Mouse (Mus musculus) neural tube, embryonic 15.5 days (tissue): Measurements from ENCODE around the gene Nphs1. TPM values are rescaled to one million over a fixed set of nuclear protein-coding genes. Genes with fewer than 3 reads are reported as not detected.

Source experiments
- ATAC-seq: fragments of 200-750 bp; cut with Nextera tagmentation; 2 replicates; pipeline ENCODE4 v1.8.0; 2017; ENCODE audit warnings: mild to moderate bottlenecking, moderate TSS enrichment, moderate library complexity; ENCODE audit not compliant: low FRiP score
- H3K27ac ChIP-seq: fragments of 300-500 bp; sonication (generic); replicated peaks from 2 replicates; pipeline ENCODE4 v1.5.1; 2015; ENCODE audit warnings: mild to moderate bottlenecking, inconsistent platforms
- H3K27me3 ChIP-seq: fragments of 300-500 bp; sonication (generic); replicated peaks from 2 replicates; pipeline ENCODE4 v1.6.1; 2015; ENCODE audit warnings: inconsistent platforms
- H3K36me3 ChIP-seq: fragments of 300-500 bp; sonication (generic); 2 replicates; pipeline ENCODE4 v1.6.1; 2015; ENCODE audit warnings: inconsistent platforms
- H3K4me1 ChIP-seq: fragments of 300-500 bp; sonication (generic); 2 replicates; pipeline ENCODE4 v1.6.1; 2015; ENCODE audit warnings: inconsistent platforms
- H3K4me2 ChIP-seq: fragments of 300-500 bp; sonication (generic); 2 replicates; pipeline ENCODE4 v1.6.1; 2015; ENCODE audit warnings: inconsistent platforms, mild to moderate bottlenecking, moderate library complexity
- H3K4me3 ChIP-seq: fragments of 300-500 bp; sonication (generic); replicated peaks from 2 replicates; pipeline ENCODE4 v1.5.1; 2015; ENCODE audit warnings: mild to moderate bottlenecking, inconsistent platforms
- H3K9ac ChIP-seq: fragments of 300-500 bp; sonication (generic); replicated peaks from 2 replicates; pipeline ENCODE4 v1.6.1; 2015; ENCODE audit warnings: mild to moderate bottlenecking, inconsistent platforms
- H3K9me3 ChIP-seq: fragments of 300-500 bp; sonication (generic); replicated peaks from 2 replicates; pipeline ENCODE4 v1.6.1; 2016; ENCODE audit warnings: inconsistent platforms
- WGBS: fragments of 180-500 bp; shearing (Covaris S2); methylation state at CpG from one replicate; pipeline ENCODE4 v1.1.7; 2015; ENCODE audit warnings: mixed read lengths; 5-methylcytosine and 5-hydroxymethylcytosine counted together
- polyA plus RNA-seq: library from polyadenylated mRNA; unstranded; fragments of >200 nt; fragmentation: Nextera tagmentation; extraction: Ambion mirVana; gene quantifications from 2 replicates; pipeline ENCODE4 v1.2.1, GENCODE M21; 2015

The Nphs1 gene
- polyA plus RNA-seq, 1 experiment from 2014 or later, result 0.14 TPM

DNA sequence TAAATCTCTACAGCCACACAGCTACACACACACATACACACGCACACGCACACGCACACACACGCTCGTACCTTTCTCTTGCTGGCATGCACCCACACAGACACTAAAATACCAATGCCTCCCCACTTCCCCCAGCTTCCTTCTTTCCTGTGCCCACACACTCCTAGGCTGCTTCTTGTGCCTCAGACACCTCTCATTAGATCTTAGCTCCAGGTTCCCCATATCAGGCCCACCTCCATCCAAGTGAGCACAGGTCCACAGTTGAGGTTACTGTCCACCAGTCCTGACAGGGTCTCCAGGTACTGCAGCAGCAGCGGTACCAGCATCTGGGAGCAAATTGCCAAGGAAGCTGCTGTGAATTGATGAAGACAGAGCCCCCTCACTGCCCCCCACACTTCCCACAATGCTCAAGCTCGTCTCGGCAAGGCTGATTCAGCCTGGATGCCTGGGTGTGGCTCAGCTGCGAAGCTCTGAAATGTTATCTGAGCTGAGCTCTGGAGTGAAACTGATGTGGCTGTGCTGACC, 73.2 kb downstream of the Nphs1 start:
- no peak for ATAC-seq
- WGBS, result 84% methylated on average over 9 of the region's 9 CpGs
- Histone ChIP-seq H3K4me3 (no peak overlapping the region), H3K9ac (peak overlapping the region; percentile 28; the same call in 1 of the 2 replicates), H3K27me3 (no peaks in the 10 kb centered on the region), H3K27ac (no peak overlapping the region), H3K4me2 (peak overlapping the region; percentile 86; the same call in 1 of the 2 replicates), H3K4me1 (peaks cover 50% of the 10 kb centered on the region), H3K9me3 (no peaks in the 10 kb centered on the region), H3K36me3 (peaks cover 64% of the 10 kb centered on the region)

DNA sequence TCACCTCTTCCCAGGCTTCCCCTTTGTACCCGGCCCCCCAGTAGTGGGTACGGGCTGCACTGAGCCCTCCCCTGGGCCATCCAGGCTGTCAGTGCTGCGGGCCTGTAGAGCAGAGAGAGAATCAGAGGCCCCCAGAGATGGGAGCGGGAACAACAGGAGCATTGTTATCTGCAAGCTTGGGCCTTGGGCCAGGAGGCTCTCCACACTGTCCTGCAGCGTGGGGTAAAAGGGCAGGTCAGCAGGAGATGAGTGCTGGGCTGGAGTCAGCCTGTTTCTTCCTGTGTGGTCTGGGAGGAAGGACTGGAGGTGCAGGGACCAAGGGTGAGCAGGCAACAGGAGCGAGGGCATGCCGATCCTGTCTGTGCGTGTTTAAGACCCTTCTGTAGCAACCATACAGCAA, 74.8 kb downstream of the Nphs1 start:
- H3K9me3 ChIP-seq, result no peaks in the 10 kb centered on the region
- WGBS, result 6% methylated on average over 8 of the region's 8 CpGs
- ATAC-seq, result no peak
- H3K4me3 ChIP-seq, result peak overlapping the region; percentile 72
- H3K27ac ChIP-seq, result peak overlapping the region; percentile 95; the same call in 1 of the 2 replicates
- peak overlapping the region; percentile 86 for H3K4me2 ChIP-seq
- H3K9ac ChIP-seq, result peak overlapping the region; percentile 89
- no peaks in the 10 kb centered on the region for H3K27me3 ChIP-seq
- H3K4me1 ChIP-seq, result peaks cover 46% of the 10 kb centered on the region
- H3K36me3 ChIP-seq, result peaks cover 49% of the 10 kb centered on the region

DNA sequence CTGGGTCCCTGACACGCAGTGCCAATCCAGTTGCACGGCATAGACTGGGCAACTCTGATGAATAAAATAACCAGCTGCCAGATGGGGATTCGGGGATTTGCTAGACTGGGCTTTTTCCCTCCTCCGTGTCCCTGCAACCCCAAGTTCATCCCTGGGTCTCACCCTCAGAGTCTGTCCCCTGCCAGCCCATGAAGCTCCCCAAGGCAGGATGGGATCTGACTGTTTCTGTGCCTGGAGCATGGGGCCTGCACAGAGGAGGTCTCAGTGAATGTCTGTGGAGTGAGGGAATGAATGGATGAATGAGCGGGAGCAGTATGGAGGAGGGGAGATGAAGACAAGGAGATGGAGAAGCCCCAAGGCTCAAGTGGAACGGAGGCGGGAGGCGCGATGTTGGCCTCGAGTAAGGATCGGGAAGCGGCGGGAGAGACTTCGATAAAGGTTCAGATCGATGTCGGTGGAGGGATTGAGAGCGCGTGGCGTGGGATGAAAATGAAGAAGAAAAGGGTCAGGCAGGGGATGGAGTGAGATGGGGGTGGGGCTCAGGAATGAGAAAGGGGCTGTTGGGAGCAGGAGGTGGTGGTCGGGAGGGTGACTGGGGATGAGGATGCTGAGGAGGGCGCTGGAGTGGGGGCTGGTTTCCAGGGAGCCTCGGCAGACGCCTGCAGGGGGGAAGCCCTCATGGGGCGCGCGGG, 76.0 kb downstream of the Nphs1 start:
- peak overlapping the region; percentile 89 for H3K9ac ChIP-seq
- H3K27me3 ChIP-seq, result no peaks in the 10 kb centered on the region
- peak overlapping the region; percentile 95 for H3K27ac ChIP-seq
- H3K9me3 ChIP-seq, result no peaks in the 10 kb centered on the region
- H3K36me3 ChIP-seq, result peaks cover 38% of the 10 kb centered on the region
- H3K4me3 ChIP-seq, result peak overlapping the region; percentile 72
- H3K4me1 ChIP-seq, result peaks cover 46% of the 10 kb centered on the region
- 2% methylated on average over 25 of the region's 26 CpGs for WGBS
- peak overlapping the region; percentile 86 for H3K4me2 ChIP-seq
- ATAC-seq, result peak; percentile 57

DNA sequence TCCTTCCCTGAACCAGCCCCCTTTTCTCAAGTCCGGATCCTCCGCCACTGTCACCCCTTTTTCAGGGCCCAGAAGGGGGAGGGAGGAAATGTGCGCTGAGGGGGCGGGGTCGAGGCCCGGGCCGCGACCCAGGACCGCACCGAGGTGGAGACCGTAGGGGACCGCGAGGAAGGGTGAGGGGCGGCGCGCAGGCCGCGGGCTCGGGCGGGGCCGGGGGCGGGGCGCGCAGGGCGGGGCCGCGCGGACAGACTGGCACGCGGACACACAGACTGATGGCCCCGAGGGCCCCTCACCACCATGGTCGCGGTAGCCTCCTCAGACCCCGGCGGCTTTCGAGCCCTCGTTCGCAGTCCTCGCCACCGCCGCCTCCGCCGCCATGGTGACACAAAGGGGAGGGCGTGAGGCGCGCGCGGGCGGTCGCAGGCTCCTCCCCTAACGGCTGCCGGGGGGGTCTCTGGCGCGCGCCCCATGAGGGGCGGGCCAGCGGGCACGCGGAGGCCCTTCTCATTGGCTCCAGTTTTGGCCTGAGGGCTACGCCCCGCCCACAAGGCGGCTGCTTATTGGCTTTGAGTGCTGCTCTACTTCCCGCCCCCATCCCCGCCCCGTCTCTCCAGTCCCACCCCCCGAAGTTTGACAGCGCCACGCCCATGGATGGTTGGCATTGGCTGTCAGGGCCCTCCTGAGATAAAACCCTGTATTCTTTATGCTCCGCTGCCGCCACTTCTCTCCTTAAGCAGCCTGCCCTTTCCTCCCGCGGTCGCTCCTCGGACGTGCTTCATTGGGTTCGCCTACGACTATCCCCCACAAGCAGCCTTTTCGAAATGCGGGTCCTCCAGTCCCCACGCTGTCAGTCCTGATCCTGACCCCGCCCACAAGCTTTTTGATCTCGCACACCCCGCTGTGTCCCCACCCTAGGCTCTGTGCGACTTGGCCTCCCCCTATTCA, 76.8 kb downstream of the Nphs1 start, which contains the start of gene Arhgap33:
Gene Arhgap33, minus strand, starts transcription at position 428 of the 945 bp plus-strand sequence.
- peak within 1 kb of the TSS; percentile 95 for H3K27ac ChIP-seq
- H3K4me3 ChIP-seq, result peak within 1 kb of the TSS; percentile 72
- under 1% methylated on average over 73 of the region's 84 CpGs for WGBS
- H3K36me3 ChIP-seq, result peaks cover 31% of the 10 kb centered on the region
- H3K4me2 ChIP-seq, result peak within 1 kb of the TSS; percentile 86
- no peaks in the 10 kb centered on the region for H3K9me3 ChIP-seq
- H3K27me3 ChIP-seq, result no peaks in the 10 kb centered on the region
- H3K4me1 ChIP-seq, result peaks cover 46% of the 10 kb centered on the region
- peak; percentile 94 for ATAC-seq
- peak within 1 kb of the TSS; percentile 89 for H3K9ac ChIP-seq

Other genes with a start within 250 kb of the Nphs1 start
- 165 and 194 TPM in 2 replicates for gene Polr2i, start 226.4 kb upstream of the Nphs1 start, polyA plus RNA-seq
- gene Tbcb, start 226.0 kb upstream of the Nphs1 start, polyA plus RNA-seq, result 405 and 478 TPM in 2 replicates
- 0.26 TPM in 1 of 2 replicates, not detected in the other for gene Ovol3, start 222.6 kb upstream of the Nphs1 start, polyA plus RNA-seq
- 0.86 and 0.93 TPM in 2 replicates for gene Thap8, start 178.2 kb upstream of the Nphs1 start, polyA plus RNA-seq
- gene Wdr62, start 177.9 kb upstream of the Nphs1 start, polyA plus RNA-seq, result 2.6 and 5.5 TPM in 2 replicates
- gene Clip3, start 166.6 kb upstream of the Nphs1 start, polyA plus RNA-seq, result 82.4 and 89.7 TPM in 2 replicates
- 131 and 141 TPM in 2 replicates for gene Alkbh6, start 149.6 kb upstream of the Nphs1 start, polyA plus RNA-seq
- gene Syne4, start 143.5 kb upstream of the Nphs1 start, polyA plus RNA-seq, result 18.9 and 24.7 TPM in 2 replicates
- not detected in 2 replicates for gene E130208F15Rik, start 136.6 kb upstream of the Nphs1 start, polyA plus RNA-seq
- 16.0 and 16.7 TPM in 2 replicates for gene Sdhaf1, start 134.4 kb upstream of the Nphs1 start, polyA plus RNA-seq
- 13.5 and 15.7 TPM in 2 replicates for gene Lrfn3, start 95.5 kb upstream of the Nphs1 start, polyA plus RNA-seq
- 38.6 and 50.0 TPM in 2 replicates for gene Tyrobp, start 44.6 kb upstream of the Nphs1 start, polyA plus RNA-seq
- gene Hcst, start 38.5 kb upstream of the Nphs1 start, polyA plus RNA-seq, result 0.95 and 4.5 TPM in 2 replicates
- 2.7 and 3.2 TPM in 2 replicates for gene Nfkbid, start 36.6 kb upstream of the Nphs1 start, polyA plus RNA-seq
- 577 and 709 TPM in 2 replicates for gene Aplp1, start 12.8 kb upstream of the Nphs1 start, polyA plus RNA-seq
- gene Kirrel2, start 625 bp upstream of the Nphs1 start, polyA plus RNA-seq, result 0.15 and 0.36 TPM in 2 replicates
- 0.42 TPM in 1 of 2 replicates, not detected in the other for gene Prodh2, start 35.3 kb downstream of the Nphs1 start, polyA plus RNA-seq
- gene Arhgap33, start 76.7 kb downstream of the Nphs1 start, polyA plus RNA-seq, result 78.7 and 91.1 TPM in 2 replicates
- gene Hspb6, start 93.9 kb downstream of the Nphs1 start, polyA plus RNA-seq, result 8.6 and 11.7 TPM in 2 replicates
- gene Proser3, start 94.0 kb downstream of the Nphs1 start, polyA plus RNA-seq, result 7.9 and 8.6 TPM in 2 replicates
- 55.6 and 61.8 TPM in 2 replicates for gene Lin37, start 101.5 kb downstream of the Nphs1 start, polyA plus RNA-seq
- 84.2 and 95.2 TPM in 2 replicates for gene U2af1l4, start 105.0 kb downstream of the Nphs1 start, polyA plus RNA-seq
- gene Gm49396, start 105.0 kb downstream of the Nphs1 start, polyA plus RNA-seq, result 14.6 and 14.8 TPM in 2 replicates
- gene Psenen, start 105.3 kb downstream of the Nphs1 start, polyA plus RNA-seq, result 136 and 139 TPM in 2 replicates
- gene Igflr1, start 107.1 kb downstream of the Nphs1 start, polyA plus RNA-seq, result 4.1 and 4.7 TPM in 2 replicates
- gene Kmt2b, start 130.4 kb downstream of the Nphs1 start, polyA plus RNA-seq, result 8.5 and 8.8 TPM in 2 replicates
- 0.37 and 0.44 TPM in 2 replicates for gene Zbtb32, start 140.6 kb downstream of the Nphs1 start, polyA plus RNA-seq
- 0.87 and 2.3 TPM in 2 replicates for gene Upk1a, start 154.5 kb downstream of the Nphs1 start, polyA plus RNA-seq
- 1,176 and 1,358 TPM in 2 replicates for gene Cox6b1, start 167.8 kb downstream of the Nphs1 start, polyA plus RNA-seq
- not detected in 2 replicates for gene Etv2, start 177.5 kb downstream of the Nphs1 start, polyA plus RNA-seq
- gene Rbm42, start 192.0 kb downstream of the Nphs1 start, polyA plus RNA-seq, result 125 and 129 TPM in 2 replicates
- gene Haus5, start 206.7 kb downstream of the Nphs1 start, polyA plus RNA-seq, result 22.5 and 29.3 TPM in 2 replicates
- not detected in 2 replicates for gene Pmis2, start 213.3 kb downstream of the Nphs1 start, polyA plus RNA-seq
- 0.34 TPM in 1 of 2 replicates, not detected in the other for gene 2200002J24Rik, start 240.6 kb downstream of the Nphs1 start, polyA plus RNA-seq